Mouse (Mus musculus): ENCODE measurements around the gene Gm5799.
"Not testable (repeated sequence)": the region's sequence is repeated elsewhere in the genome, so short reads cannot be mapped to it uniquely, and the experiment has no call there.

Gm5799 gene

GRCm38 (mm10) chr14:43543276-43543675 lies at the start of gene Gm5799:
Gm5799 (plus strand) TSS chr14:43543576.
- not testable (repeated sequence) for DNase-seq

GRCm38 (mm10) chr14:43531052-43532010 lies 12.0 kb upstream of the Gm5799 start:
- not testable (repeated sequence) for DNase-seq

GRCm38 (mm10) chr14:43532011-43532383 lies 11.4 kb upstream of the Gm5799 start:
- DNase-seq: not testable (repeated sequence)

- DNase-seq: not testable (repeated sequence)
Measured at GRCm38 (mm10) chr14:43532387-43532786, 11.0 kb upstream of the Gm5799 start.

GRCm38 (mm10) chr14:43538144-43538543 lies 5.2 kb upstream of the Gm5799 start:
- DNase-seq: not testable (repeated sequence)

GRCm38 (mm10) chr14:43546281-43546680 lies 2.9 kb downstream of the Gm5799 start:
- not testable (repeated sequence) for DNase-seq

GRCm38 (mm10) chr14:43552271-43552670 lies 8.9 kb downstream of the Gm5799 start:
- DNase-seq: not testable (repeated sequence)

GRCm38 (mm10) chr14:43577969-43578368 lies 34.6 kb downstream of the Gm5799 start:
- DNase-seq: not testable (repeated sequence)

- DNase-seq: not testable (repeated sequence)
Measured at GRCm38 (mm10) chr14:43579046-43579445, 35.7 kb downstream of the Gm5799 start, which contains the start of gene Gm17654. Gm17654 (minus strand) TSS chr14:43579146.
